Mouse (Mus musculus): ENCODE results near the gene Sec24c. TPM values are rescaled to one million over a fixed set of nuclear protein-coding genes. Genes with fewer than 3 reads are reported as not detected.
"Not testable (repeated sequence)": the region's sequence is repeated elsewhere in the genome, so short reads cannot be mapped to it uniquely, and the experiment has no call there.

Gene Sec24c
- 100 to 1,000 TPM; 120 to 132 TPM for total RNA-seq (2021)
- long read RNA-seq, experiment 1, full-length matches to known transcripts = 19 of 77 reads
- long read RNA-seq, experiment 1, partial matches to known transcripts = 50 of 77 reads
- long read RNA-seq, experiment 1, other reads (novel, unspliced or antisense) = 8 of 77 reads
- long read RNA-seq, experiment 2, full-length matches to known transcripts = 9 of 146 reads
- long read RNA-seq, experiment 2, partial matches to known transcripts = 118 of 146 reads
- long read RNA-seq, experiment 2, other reads (novel, unspliced or antisense) = 19 of 146 reads

GRCm38 (mm10) chr14:20674064-20674833 lies at the start of gene Sec24c:
Sec24c (plus strand) TSS chr14:20674308.
- peak; percentile 98 to 99 for DNase-seq (ENCODE audit: low spot score in 2 of 2)

GRCm38 (mm10) chr14:20626447-20626846 lies 47.7 kb upstream of the Sec24c start:
- DNase-seq (ENCODE audit: low spot score in 2 of 2) = no peak

- DNase-seq (ENCODE audit: low spot score in 2 of 2) = no peak
Observed at GRCm38 (mm10) chr14:20626971-20627370, 47.1 kb upstream of the Sec24c start.

- no peak for DNase-seq (ENCODE audit: low spot score in 2 of 2)
Observed at GRCm38 (mm10) chr14:20631253-20631652, 42.9 kb upstream of the Sec24c start.

GRCm38 (mm10) chr14:20635546-20635945 lies 38.6 kb upstream of the Sec24c start:
- DNase-seq (ENCODE audit: low spot score in 2 of 2) = no peak

GRCm38 (mm10) chr14:20636968-20637367 lies 37.1 kb upstream of the Sec24c start:
- DNase-seq (ENCODE audit: low spot score in 2 of 2) = not testable (repeated sequence)

GRCm38 (mm10) chr14:20637818-20638574 lies 36.1 kb upstream of the Sec24c start:
- no peak for DNase-seq (ENCODE audit: low spot score in 2 of 2)

GRCm38 (mm10) chr14:20638702-20639101 lies 35.4 kb upstream of the Sec24c start:
- DNase-seq (ENCODE audit: low spot score in 2 of 2) = no peak

- no peak for DNase-seq (ENCODE audit: low spot score in 2 of 2)
Observed at GRCm38 (mm10) chr14:20639918-20640619, 34.0 kb upstream of the Sec24c start.

GRCm38 (mm10) chr14:20640644-20641437 lies 33.3 kb upstream of the Sec24c start, which contains the start of gene Usp54:
Usp54 (minus strand) TSS chr14:20641063.
- peak; percentile 94 to 95 for DNase-seq (ENCODE audit: low spot score in 2 of 2)

- DNase-seq (ENCODE audit: low spot score in 2 of 2) = no peak
Observed at GRCm38 (mm10) chr14:20641438-20641875, 32.7 kb upstream of the Sec24c start.

GRCm38 (mm10) chr14:20645547-20645946 lies 28.6 kb upstream of the Sec24c start:
- DNase-seq (ENCODE audit: low spot score in 2 of 2) = no peak

- no peak for DNase-seq (ENCODE audit: low spot score in 2 of 2)
Observed at GRCm38 (mm10) chr14:20646381-20646780, 27.7 kb upstream of the Sec24c start.

- DNase-seq (ENCODE audit: low spot score in 2 of 2) = no peak
Observed at GRCm38 (mm10) chr14:20651000-20651399, 23.1 kb upstream of the Sec24c start.

GRCm38 (mm10) chr14:20651722-20652256 lies 22.3 kb upstream of the Sec24c start:
- DNase-seq (ENCODE audit: low spot score in 2 of 2) = no peak

GRCm38 (mm10) chr14:20654690-20655421 lies 19.3 kb upstream of the Sec24c start:
- DNase-seq (ENCODE audit: low spot score in 2 of 2) = no peak

GRCm38 (mm10) chr14:20655731-20656130 lies 18.4 kb upstream of the Sec24c start:
- no peak for DNase-seq (ENCODE audit: low spot score in 2 of 2)

GRCm38 (mm10) chr14:20656361-20656760 lies 17.7 kb upstream of the Sec24c start, which contains the start of gene Myoz1:
Myoz1 (minus strand) TSS chr14:20656540.
- no peak for DNase-seq (ENCODE audit: low spot score in 2 of 2)

GRCm38 (mm10) chr14:20658326-20658725 lies 15.8 kb upstream of the Sec24c start:
- no peak for DNase-seq (ENCODE audit: low spot score in 2 of 2)
